Mouse (Mus musculus): ENCODE results near the gene Bub3. TPM values are rescaled to one million over a fixed set of nuclear protein-coding genes. Genes with fewer than 3 reads are reported as not detected.

The Bub3 gene
- polyA plus RNA-seq, 1 experiment from 2014 or later = 141 TPM

- Histone ChIP-seq H3K9me3 (replicated peaks) (no peaks in the 10 kb centered on the region), H3K9ac (replicated peaks) (no peak overlapping the region), H3K36me3 (no peaks in the 10 kb centered on the region), H3K27me3 (replicated peaks) (0 out of 2 replicates have a peak, but pooled peaks cover 3% of the 10 kb centered on the region), H3K27ac (replicated peaks) (no peak overlapping the region), H3K4me1 (peaks cover 3% of the 10 kb centered on the region; the same call in 1 of the 2 replicates), H3K4me3 (replicated peaks) (no peak overlapping the region), H3K4me2 (no peak overlapping the region)
- WGBS = 37% methylated on average over 7 of the region's 7 CpGs
- ATAC-seq (ENCODE audit: low FRiP score) = no peak
Observed at GRCm38 (mm10) chr7:131609677-131610076, 49.7 kb downstream of the Bub3 start.

Other genes starting within 250 kb of the Bub3 start
- gene Cuzd1, start 237.9 kb upstream of the Bub3 start, polyA plus RNA-seq (2015; fragmentation: Nextera tagmentation; extraction: Ambion mirVana) = 0.13 TPM in 1 of 2 replicates, not detected in the other
- gene Fam24b, start 230.7 kb upstream of the Bub3 start, polyA plus RNA-seq (2015; fragmentation: Nextera tagmentation; extraction: Ambion mirVana) = not detected in 2 replicates
- gene Fam24a, start 226.4 kb upstream of the Bub3 start, polyA plus RNA-seq (2015; fragmentation: Nextera tagmentation; extraction: Ambion mirVana) = not detected in 2 replicates
- gene 2310057M21Rik, start 197.5 kb upstream of the Bub3 start, polyA plus RNA-seq (2015; fragmentation: Nextera tagmentation; extraction: Ambion mirVana) = 29.0 and 31.1 TPM in 2 replicates
- gene Pstk, start 189.1 kb upstream of the Bub3 start, polyA plus RNA-seq (2015; fragmentation: Nextera tagmentation; extraction: Ambion mirVana) = 56.3 and 57.6 TPM in 2 replicates
- gene Ikzf5, start 149.7 kb upstream of the Bub3 start, polyA plus RNA-seq (2015; fragmentation: Nextera tagmentation; extraction: Ambion mirVana) = 9.9 and 10.5 TPM in 2 replicates
- 78.9 and 82.9 TPM in 2 replicates for gene Acadsb, start 149.6 kb upstream of the Bub3 start, polyA plus RNA-seq (2015; fragmentation: Nextera tagmentation; extraction: Ambion mirVana)
- 0.54 and 0.89 TPM in 2 replicates for gene Hmx3, start 17.4 kb upstream of the Bub3 start, polyA plus RNA-seq (2015; fragmentation: Nextera tagmentation; extraction: Ambion mirVana)
- gene Hmx2, start 11.4 kb upstream of the Bub3 start, polyA plus RNA-seq (2015; fragmentation: Nextera tagmentation; extraction: Ambion mirVana) = 0.82 and 1.3 TPM in 2 replicates